Mouse (Mus musculus) midbrain, embryonic 12.5 days (tissue): ENCODE results near the gene Mov10l1. TPM values are rescaled to one million over a fixed set of nuclear protein-coding genes. Genes with fewer than 3 reads are reported as not detected.

ENCODE experiments used
- ATAC-seq: fragments of 200-750 bp; cut with Nextera tagmentation; 2 replicates; pipeline ENCODE4 v1.8.0; 2017; ENCODE audit warnings: low read depth, moderate TSS enrichment, moderate library complexity; ENCODE audit not compliant: low FRiP score
- H3K27ac ChIP-seq: fragments of 300-500 bp; sonication (generic); replicated peaks from 2 replicates; pipeline ENCODE4 v1.5.1; 2016; ENCODE audit warnings: mild to moderate bottlenecking
- H3K27me3 ChIP-seq: fragments of 300-500 bp; sonication (generic); 2 replicates; pipeline ENCODE4 v1.6.1; 2016; ENCODE audit warnings: mild to moderate bottlenecking
- H3K36me3 ChIP-seq: fragments of 300-500 bp; sonication (generic); 2 replicates; pipeline ENCODE4 v1.6.1; 2016
- H3K4me1 ChIP-seq: fragments of 300-500 bp; sonication (generic); 2 replicates; pipeline ENCODE4 v1.6.1; 2016
- H3K4me2 ChIP-seq: fragments of 300-500 bp; sonication (generic); replicated peaks from 2 replicates; pipeline ENCODE4 v1.6.1; 2016; ENCODE audit warnings: mild to moderate bottlenecking, moderate library complexity
- H3K4me3 ChIP-seq: fragments of 300-500 bp; sonication (generic); 2 replicates; pipeline ENCODE4 v1.5.1; 2016; ENCODE audit warnings: mild to moderate bottlenecking
- H3K9ac ChIP-seq: fragments of 300-500 bp; sonication (generic); replicated peaks from 2 replicates; pipeline ENCODE4 v1.6.1; 2016; ENCODE audit warnings: mild to moderate bottlenecking, moderate library complexity
- H3K9me3 ChIP-seq: fragments of 300-500 bp; sonication (generic); 2 replicates; pipeline ENCODE4 v1.6.1; 2016; ENCODE audit warnings: mild to moderate bottlenecking
- WGBS: fragments of 180-500 bp; shearing (Covaris S2); methylation state at CpG from one replicate; pipeline ENCODE4 v1.1.7; 2016; 5-methylcytosine and 5-hydroxymethylcytosine counted together
- polyA plus RNA-seq: library from polyadenylated mRNA; unstranded; fragments of >200 nt; fragmentation: Nextera tagmentation; extraction: Ambion mirVana; gene quantifications from 2 replicates; pipeline ENCODE4 v1.2.1, GENCODE M21; 2016

The Mov10l1 gene
- polyA plus RNA-seq, 1 experiment from 2014 or later, result not detected

GRCm38 (mm10) chr15:89078208-89078836 lies 95.6 kb downstream of the Mov10l1 start:
- peaks cover 30% of the 10 kb centered on the region for H3K36me3 ChIP-seq
- no peak overlapping the region for H3K9ac ChIP-seq
- H3K27me3 ChIP-seq, result no peaks in the 10 kb centered on the region
- no peak for ATAC-seq
- 82% methylated on average over 9 of the region's 9 CpGs for WGBS
- H3K4me2 ChIP-seq, result no peak overlapping the region; the same call in 1 of the 2 replicates
- no peak overlapping the region for H3K27ac ChIP-seq
- no peak overlapping the region for H3K4me3 ChIP-seq
- no peaks in the 10 kb centered on the region for H3K9me3 ChIP-seq
- H3K4me1 ChIP-seq, result peaks cover 34% of the 10 kb centered on the region

GRCm38 (mm10) chr15:89083906-89084305 lies 101.2 kb downstream of the Mov10l1 start:
- Histone ChIP-seq H3K36me3 (peaks cover 66% of the 10 kb centered on the region), H3K4me3 (no peak overlapping the region), H3K4me2 (no peak overlapping the region), H3K4me1 (peaks cover 8% of the 10 kb centered on the region; the same call in 1 of the 2 replicates), H3K9ac (no peak overlapping the region), H3K27ac (no peak overlapping the region), H3K27me3 (no peaks in the 10 kb centered on the region), H3K9me3 (no peaks in the 10 kb centered on the region)
- WGBS, result 95% methylated on average over 1 of the region's 1 CpGs
- no peak for ATAC-seq

DNA sequence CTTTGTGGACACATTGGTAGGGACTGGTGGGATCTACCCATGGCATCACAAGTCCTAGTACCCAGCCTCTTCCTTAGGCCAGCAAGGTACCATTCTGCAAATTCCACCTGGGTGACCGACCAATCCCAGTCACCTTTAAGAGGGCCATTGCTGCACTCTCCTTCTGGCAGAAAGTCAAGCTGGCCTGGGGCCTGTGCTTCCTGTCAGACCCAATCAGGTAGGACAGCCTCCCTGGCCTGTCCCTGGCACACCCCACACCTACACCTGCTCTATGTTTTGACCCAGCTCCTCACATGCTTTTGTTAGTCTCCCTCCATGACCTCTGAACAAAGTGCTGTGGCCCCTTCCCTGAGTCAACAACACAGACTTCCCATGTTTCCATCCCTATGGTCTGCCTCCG lies 102.1 kb downstream of the Mov10l1 start:
- peaks cover 62% of the 10 kb centered on the region for H3K36me3 ChIP-seq

GRCm38 (mm10) chr15:89088607-89089247 lies 106.0 kb downstream of the Mov10l1 start, which contains the start of gene Selenoo:
Gene Selenoo (plus strand): TSS chr15:89089084.
- H3K27me3 ChIP-seq, result no peaks in the 10 kb centered on the region
- H3K4me1 ChIP-seq, result peaks cover 20% of the 10 kb centered on the region
- no peaks in the 10 kb centered on the region for H3K9me3 ChIP-seq
- H3K36me3 ChIP-seq, result peaks cover 48% of the 10 kb centered on the region
- H3K4me2 ChIP-seq, result peak within 1 kb of the TSS; percentile 100
- ATAC-seq, result peak; percentile 94
- 2% methylated on average over 37 of the region's 38 CpGs for WGBS
- H3K4me3 ChIP-seq, result peak within 1 kb of the TSS; percentile 99
- H3K9ac ChIP-seq, result peak within 1 kb of the TSS; percentile 98
- H3K27ac ChIP-seq, result peak within 1 kb of the TSS; percentile 73

More for the DNA sequence above, 102.1 kb downstream of the Mov10l1 start:
- no peaks in the 10 kb centered on the region for H3K9me3 ChIP-seq
- H3K4me3 ChIP-seq, result no peak overlapping the region
- peaks cover 14% of the 10 kb centered on the region for H3K4me1 ChIP-seq
- WGBS, result 94% methylated on average over 2 of the region's 2 CpGs
- H3K27me3 ChIP-seq, result no peaks in the 10 kb centered on the region
- no peak overlapping the region for H3K4me2 ChIP-seq
- ATAC-seq, result no peak
- no peak overlapping the region for H3K27ac ChIP-seq
- no peak overlapping the region for H3K9ac ChIP-seq

GRCm38 (mm10) chr15:89089248-89090051 lies 106.7 kb downstream of the Mov10l1 start:
- peaks cover 20% of the 10 kb centered on the region for H3K4me1 ChIP-seq
- H3K4me2 ChIP-seq, result peak overlapping the region; percentile 100
- H3K27ac ChIP-seq, result peak overlapping the region; percentile 73
- no peaks in the 10 kb centered on the region for H3K27me3 ChIP-seq
- no peaks in the 10 kb centered on the region for H3K9me3 ChIP-seq
- 4% methylated on average over 68 of the region's 68 CpGs for WGBS
- peaks cover 48% of the 10 kb centered on the region for H3K36me3 ChIP-seq
- H3K9ac ChIP-seq, result peak overlapping the region; percentile 98
- peak; percentile 70 for ATAC-seq
- peak overlapping the region; percentile 99 for H3K4me3 ChIP-seq

- peaks cover 20% of the 10 kb centered on the region for H3K4me1 ChIP-seq
- H3K27me3 ChIP-seq, result no peaks in the 10 kb centered on the region
- H3K9me3 ChIP-seq, result no peaks in the 10 kb centered on the region
- 90% methylated on average over 4 of the region's 4 CpGs for WGBS
- no peak for ATAC-seq
- no peak overlapping the region for H3K27ac ChIP-seq
- H3K4me2 ChIP-seq, result peak overlapping the region; percentile 100; the same call in 1 of the 2 replicates
- H3K4me3 ChIP-seq, result no peak overlapping the region
- no peak overlapping the region for H3K9ac ChIP-seq
- peaks cover 48% of the 10 kb centered on the region for H3K36me3 ChIP-seq
These were observed 108.0 kb downstream of the Mov10l1 start for GRCm38 (mm10) chr15:89090662-89091061.

GRCm38 (mm10) chr15:89092181-89092580 lies 109.5 kb downstream of the Mov10l1 start:
- no peaks in the 10 kb centered on the region for H3K9me3 ChIP-seq
- H3K27ac ChIP-seq, result no peak overlapping the region
- WGBS, result 80% methylated on average over 5 of the region's 5 CpGs
- no peak overlapping the region for H3K4me3 ChIP-seq
- H3K9ac ChIP-seq, result no peak overlapping the region
- peaks cover 51% of the 10 kb centered on the region for H3K36me3 ChIP-seq
- no peak overlapping the region for H3K4me2 ChIP-seq
- H3K27me3 ChIP-seq, result no peaks in the 10 kb centered on the region
- ATAC-seq, result no peak
- H3K4me1 ChIP-seq, result peaks cover 20% of the 10 kb centered on the region

GRCm38 (mm10) chr15:89097450-89097849 lies 114.7 kb downstream of the Mov10l1 start:
- 93% methylated on average over 5 of the region's 5 CpGs for WGBS

GRCm38 (mm10) chr15:89098616-89099015 lies 115.9 kb downstream of the Mov10l1 start:
- no peaks in the 10 kb centered on the region for H3K9me3 ChIP-seq
- ATAC-seq, result no peak
- no peak overlapping the region for H3K4me3 ChIP-seq
- peaks cover 97% of the 10 kb centered on the region for H3K36me3 ChIP-seq
- H3K27ac ChIP-seq, result no peak overlapping the region
- H3K4me1 ChIP-seq, result no peaks in the 10 kb centered on the region
- H3K9ac ChIP-seq, result no peak overlapping the region
- no peak overlapping the region for H3K4me2 ChIP-seq
- no peaks in the 10 kb centered on the region for H3K27me3 ChIP-seq
- WGBS, result 88% methylated on average over 7 of the region's 7 CpGs

More at GRCm38 (mm10) chr15:89097450-89097849, 114.7 kb downstream of the Mov10l1 start:
- H3K4me2 ChIP-seq, result no peak overlapping the region
- no peak overlapping the region for H3K27ac ChIP-seq
- no peaks in the 10 kb centered on the region for H3K27me3 ChIP-seq
- no peak overlapping the region for H3K9ac ChIP-seq
- no peak overlapping the region for H3K4me3 ChIP-seq
- H3K36me3 ChIP-seq, result peaks cover 99% of the 10 kb centered on the region
- no peaks in the 10 kb centered on the region for H3K4me1 ChIP-seq
- no peak for ATAC-seq
- no peaks in the 10 kb centered on the region for H3K9me3 ChIP-seq

- Histone ChIP-seq H3K9me3 (no peaks in the 10 kb centered on the region), H3K4me3 (no peak overlapping the region), H3K36me3 (peaks cover 96% of the 10 kb centered on the region), H3K4me1 (no peaks in the 10 kb centered on the region), H3K4me2 (no peak overlapping the region), H3K27ac (no peak overlapping the region), H3K9ac (no peak overlapping the region), H3K27me3 (no peaks in the 10 kb centered on the region)
- WGBS, result 92% methylated on average over 12 of the region's 12 CpGs
- no peak for ATAC-seq
These were observed 118.1 kb downstream of the Mov10l1 start for GRCm38 (mm10) chr15:89100823-89101222.

DNA sequence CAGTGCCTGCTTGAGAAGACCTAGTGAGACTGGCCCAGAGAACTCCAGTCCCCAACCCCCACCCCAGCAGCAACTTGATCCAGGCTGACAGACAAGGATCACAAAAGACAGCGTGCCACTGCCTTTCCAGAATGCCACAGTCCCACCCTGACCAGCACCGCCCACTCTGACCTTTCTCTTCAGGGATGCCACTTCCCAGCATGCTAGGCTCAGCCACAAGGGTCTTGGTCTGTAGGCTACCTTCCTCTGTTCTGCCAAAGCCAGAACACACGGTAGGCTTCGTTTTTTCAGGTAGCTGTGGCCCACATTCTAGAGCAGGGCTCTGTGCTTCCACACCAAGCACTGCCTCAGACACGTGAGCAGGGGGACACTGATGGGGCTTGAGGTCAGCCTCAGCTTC lies 119.9 kb downstream of the Mov10l1 start:
- ATAC-seq, result no peak
- 55% methylated on average over 5 of the region's 5 CpGs for WGBS
- Histone ChIP-seq H3K36me3 (peaks cover 96% of the 10 kb centered on the region), H3K4me3 (no peak overlapping the region), H3K27ac (no peak overlapping the region), H3K27me3 (no peaks in the 10 kb centered on the region), H3K9me3 (no peaks in the 10 kb centered on the region), H3K4me2 (no peak overlapping the region), H3K9ac (no peak overlapping the region), H3K4me1 (no peaks in the 10 kb centered on the region)

GRCm38 (mm10) chr15:89103921-89104320 lies 121.2 kb downstream of the Mov10l1 start:
- H3K36me3 ChIP-seq, result peaks cover 96% of the 10 kb centered on the region
- no peak for ATAC-seq

More at GRCm38 (mm10) chr15:89103921-89104320, 121.2 kb downstream of the Mov10l1 start:
- Histone ChIP-seq H3K27ac (no peak overlapping the region), H3K9ac (no peak overlapping the region), H3K4me3 (no peak overlapping the region), H3K4me2 (no peak overlapping the region), H3K27me3 (no peaks in the 10 kb centered on the region), H3K4me1 (no peaks in the 10 kb centered on the region), H3K9me3 (no peaks in the 10 kb centered on the region)
- 90% methylated on average over 10 of the region's 10 CpGs for WGBS
